Mouse (Mus musculus) testis, adult 2 months (tissue): ENCODE measurements around the gene Rarres1.

ENCODE experiments used
- CTCF ChIP-seq: fragments of 200-500 bp; IDR thresholded peaks from 2 replicates; pipeline ENCODE4 v1.5.1; 2012; ENCODE audit warnings: low read depth, mild to moderate bottlenecking, inconsistent platforms, low read length, moderate library complexity; ENCODE audit not compliant: control insufficient read depth, insufficient read depth, insufficient replicate concordance
- POLR2A ChIP-seq: fragments of 200-500 bp; IDR thresholded peaks from 2 replicates; pipeline ENCODE4 v1.6.1; 2012; ENCODE audit warnings: low read depth, mild to moderate bottlenecking, inconsistent platforms, low read length, moderate library complexity; ENCODE audit not compliant: control insufficient read depth

DNA sequence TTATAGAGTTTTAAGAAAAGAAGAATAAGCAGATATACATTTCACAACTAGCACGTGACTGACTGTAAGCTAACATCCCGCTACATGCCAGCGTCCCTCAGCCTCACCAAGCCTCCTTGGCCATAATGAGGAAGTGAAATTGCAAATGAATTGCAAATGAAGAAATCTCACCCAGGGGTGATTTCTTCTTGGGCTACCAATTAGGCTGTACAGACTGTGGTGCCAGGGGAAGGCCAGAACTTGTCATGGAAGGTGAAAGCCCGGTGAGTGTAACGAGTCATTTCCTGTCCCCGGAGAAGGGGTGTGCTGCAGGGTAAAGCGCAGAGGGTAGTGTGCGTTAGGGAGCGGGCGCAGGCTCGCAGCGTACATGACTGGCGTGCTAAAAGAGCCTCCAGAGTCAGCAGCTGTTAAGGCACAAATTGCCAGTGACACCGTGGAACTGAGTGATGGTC lies 41.9 kb upstream of the Rarres1 start:
- TF ChIP-seq POLR2A (no peak), CTCF (no peak)
